Mouse (Mus musculus) forelimb bud, embryonic 11.5 days (tissue): ENCODE measurements around the gene Flt1.

Source experiments
- DNase-seq: peaks from one replicate; pipeline ENCODE4 v3.0.0-alpha.2; 2012; ENCODE audit warnings: low read depth, low spot score

Flt1 gene

DNA sequence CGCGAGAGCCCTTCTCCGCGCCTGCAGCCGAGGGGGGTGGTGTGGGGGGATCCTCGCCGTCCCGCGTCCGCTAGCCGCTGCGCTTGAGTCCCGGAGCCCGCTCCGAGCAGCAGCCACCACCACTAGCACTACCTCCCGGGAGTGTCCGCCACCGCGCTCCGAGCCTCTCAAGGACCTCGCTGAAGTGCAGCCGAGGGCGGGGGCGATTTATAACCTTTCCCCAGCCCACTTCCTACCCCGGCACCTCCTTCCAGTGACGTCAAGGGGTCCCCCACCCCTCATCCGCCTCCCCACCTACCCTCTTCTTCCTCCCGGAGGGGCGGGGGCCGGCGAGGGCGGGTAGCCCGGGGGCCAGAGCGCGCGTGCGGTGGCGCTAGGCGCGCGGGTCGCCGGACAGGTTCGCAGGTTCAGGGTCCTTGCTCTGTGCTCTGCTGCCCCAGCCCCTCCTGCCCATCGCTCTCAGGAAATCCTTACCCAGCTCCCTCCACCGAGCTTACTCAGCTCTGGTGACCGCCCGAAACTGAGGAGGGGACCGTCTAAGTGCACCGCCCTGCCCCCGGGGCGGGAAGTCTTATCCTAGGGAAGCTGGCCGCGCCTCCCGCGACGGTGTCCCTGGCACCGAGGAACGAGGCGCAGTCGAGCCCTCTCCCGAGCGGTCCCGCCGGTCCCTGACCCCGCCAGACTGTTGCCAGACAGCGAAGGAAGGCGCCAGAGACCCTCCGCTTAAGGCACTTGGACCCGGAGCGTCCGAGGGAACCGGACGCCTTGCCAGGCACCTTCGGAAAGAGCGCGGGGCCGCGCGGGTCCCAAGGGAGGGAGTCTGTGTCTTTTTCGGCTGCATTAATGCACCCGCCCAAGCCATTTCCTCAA lies at the start of gene Flt1:
Flt1 (minus strand) TSS at position 181 of the 870 bp plus-strand sequence.
- no peak for DNase-seq

DNA sequence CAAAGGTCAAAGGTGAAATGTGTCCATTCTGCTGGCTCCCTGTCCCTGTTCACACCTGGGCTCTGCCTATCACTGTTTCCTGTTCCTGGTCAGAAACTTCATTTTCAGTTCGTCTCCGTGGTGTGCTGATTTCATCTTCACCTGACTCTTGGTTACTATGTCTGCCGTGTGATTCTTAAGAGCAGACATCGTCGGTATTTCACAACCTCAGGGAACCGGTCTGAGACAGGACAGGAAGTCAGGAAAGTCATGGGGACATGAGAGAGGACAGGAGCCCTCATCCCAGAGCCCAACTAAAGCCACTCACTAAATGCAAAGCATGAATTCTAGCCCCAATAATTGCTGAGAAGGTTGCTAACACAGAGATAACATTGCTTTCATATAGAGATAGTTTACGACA lies 49.4 kb upstream of the Flt1 start:
- no peak for DNase-seq

GRCm38 (mm10) chr5:147769918-147770317 lies 44.1 kb upstream of the Flt1 start:
- no peak for DNase-seq

DNA sequence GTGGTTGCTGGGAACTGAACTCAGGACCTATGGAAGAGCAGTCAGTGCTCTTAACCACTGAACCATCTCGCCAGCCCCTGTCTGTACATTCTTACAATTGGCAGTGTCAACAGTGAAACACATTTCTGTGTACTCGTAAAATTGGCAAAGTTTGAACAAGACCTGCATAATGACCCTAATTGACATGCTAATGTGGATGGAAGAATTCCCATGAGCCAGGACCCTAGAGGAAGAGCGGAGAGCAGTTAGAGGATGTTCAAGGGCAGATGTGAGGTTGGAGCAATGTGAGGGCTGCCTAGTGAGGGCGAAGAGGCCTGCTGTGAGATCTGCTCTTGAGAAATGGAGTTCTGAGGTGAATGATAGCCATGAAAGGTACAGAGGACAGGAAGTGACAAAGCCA lies 38.2 kb upstream of the Flt1 start:
- no peak for DNase-seq

GRCm38 (mm10) chr5:147761984-147762383 lies 36.2 kb upstream of the Flt1 start:
- DNase-seq = no peak

DNA sequence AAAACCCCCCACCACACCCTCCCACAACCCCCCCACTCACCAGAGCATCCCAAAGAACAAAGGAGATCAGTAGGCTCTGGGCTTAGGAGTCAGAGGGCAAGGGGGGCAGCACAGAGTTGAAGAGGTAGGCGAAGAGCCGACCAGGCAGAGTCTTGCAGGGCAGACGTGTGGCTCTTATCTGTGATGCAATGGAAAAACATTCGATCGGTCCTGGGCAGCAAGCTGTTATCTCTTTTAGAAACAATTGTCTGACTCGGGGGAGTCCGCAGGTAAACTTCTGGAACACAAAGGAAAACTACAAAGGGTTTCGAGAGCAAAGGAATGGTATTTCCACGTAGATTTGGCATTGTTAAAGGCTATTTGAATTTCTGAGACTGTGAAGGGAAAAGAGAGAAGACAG lies 35.5 kb upstream of the Flt1 start:
- DNase-seq = no peak

DNA sequence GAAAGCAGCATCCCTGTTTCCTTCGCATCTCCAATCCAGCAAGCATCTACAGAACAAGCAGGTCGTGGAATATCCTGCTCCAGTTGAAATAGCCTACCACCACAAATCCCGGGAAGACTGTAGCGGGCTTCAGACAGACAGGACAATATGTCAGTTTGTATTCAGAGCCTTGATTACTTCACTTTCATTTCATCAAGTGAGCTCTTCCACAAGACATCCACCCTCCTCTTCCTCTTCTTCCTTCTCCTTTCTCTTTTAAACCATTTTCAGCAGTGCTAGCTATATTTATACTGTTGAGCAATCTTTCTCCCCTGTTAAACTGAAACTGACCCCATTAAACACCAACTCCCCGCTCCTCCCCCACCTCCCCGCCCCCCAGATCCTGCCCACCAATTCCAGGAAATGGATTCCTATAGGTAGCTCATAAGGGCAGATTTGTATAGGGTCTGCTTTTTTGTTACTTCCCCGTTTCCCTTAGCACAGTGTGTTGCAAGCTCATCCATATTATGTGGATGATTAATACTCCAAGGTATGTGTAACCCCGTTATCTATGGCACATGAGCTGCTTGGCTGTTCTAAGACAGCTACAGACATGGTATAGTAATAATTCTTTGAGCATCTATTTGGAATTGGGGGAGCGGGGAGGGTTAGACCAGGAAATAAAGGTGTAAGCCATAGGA lies 33.0 kb upstream of the Flt1 start:
- DNase-seq = no peak

DNA sequence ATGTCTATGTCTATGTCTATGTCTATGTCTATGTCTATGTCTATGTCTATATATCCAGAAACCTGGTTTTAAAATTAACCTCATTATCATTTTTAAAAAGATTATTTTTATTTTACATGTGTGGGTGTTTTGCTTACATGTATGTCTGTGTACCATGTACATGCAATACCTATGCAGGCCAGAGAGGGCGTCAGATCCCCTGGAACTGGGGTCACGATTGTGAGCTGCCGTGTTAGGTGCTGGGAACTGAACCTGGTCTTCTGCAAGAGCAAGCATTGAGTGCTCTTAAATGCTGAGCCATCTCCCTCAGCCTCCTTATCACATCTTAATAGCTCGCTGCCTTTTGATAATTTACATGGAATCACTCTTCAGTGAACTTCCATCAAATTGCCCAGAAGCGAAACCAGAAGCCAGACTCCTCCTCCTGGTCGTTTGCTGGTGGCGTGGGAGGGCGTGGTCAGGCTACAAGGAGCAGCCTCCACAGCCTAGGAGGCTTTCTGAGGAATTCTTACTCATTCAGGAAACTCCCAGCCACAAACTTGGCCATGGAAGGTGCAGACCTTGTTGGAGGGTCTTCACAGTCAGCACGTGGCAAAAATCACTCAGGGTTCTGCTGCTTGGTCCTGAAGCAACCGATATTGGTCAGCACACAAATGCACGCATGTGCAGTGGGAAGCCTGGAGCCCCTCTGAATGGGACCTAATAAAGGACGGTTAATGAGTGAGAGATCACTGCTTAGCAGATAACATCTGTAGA lies 32.2 kb upstream of the Flt1 start:
- no peak for DNase-seq

- no peak for DNase-seq
Observed at GRCm38 (mm10) chr5:147752914-147753341, 27.1 kb upstream of the Flt1 start.

- DNase-seq = peak; percentile 33
Observed at GRCm38 (mm10) chr5:147751673-147752130, 25.9 kb upstream of the Flt1 start.

- no peak for DNase-seq
Observed at GRCm38 (mm10) chr5:147749972-147750371, 24.2 kb upstream of the Flt1 start.

DNA sequence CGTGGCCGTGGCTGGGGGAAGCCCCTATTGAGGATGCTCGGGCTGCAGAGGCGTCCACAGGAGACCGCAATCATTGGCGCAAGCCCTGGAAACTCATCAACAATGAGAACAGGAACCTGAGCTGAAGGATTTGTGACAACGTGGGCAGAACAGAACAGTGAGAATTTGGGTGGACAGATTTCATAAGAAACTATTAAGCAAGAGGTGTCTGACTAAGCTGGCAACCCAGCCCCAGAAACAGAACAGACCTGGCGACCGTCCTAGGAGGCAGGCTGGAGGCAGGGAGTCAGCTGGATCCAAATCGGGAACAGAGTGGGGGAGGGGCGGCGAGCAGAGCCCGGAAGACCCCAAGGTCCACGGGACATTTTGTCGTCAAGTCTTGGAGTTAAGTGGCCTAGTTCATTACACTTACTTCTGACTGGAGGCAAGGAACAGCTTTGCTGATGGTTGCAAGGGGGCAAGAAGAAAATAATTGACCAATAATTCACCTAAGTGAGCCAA lies 22.3 kb upstream of the Flt1 start:
- no peak for DNase-seq

DNA sequence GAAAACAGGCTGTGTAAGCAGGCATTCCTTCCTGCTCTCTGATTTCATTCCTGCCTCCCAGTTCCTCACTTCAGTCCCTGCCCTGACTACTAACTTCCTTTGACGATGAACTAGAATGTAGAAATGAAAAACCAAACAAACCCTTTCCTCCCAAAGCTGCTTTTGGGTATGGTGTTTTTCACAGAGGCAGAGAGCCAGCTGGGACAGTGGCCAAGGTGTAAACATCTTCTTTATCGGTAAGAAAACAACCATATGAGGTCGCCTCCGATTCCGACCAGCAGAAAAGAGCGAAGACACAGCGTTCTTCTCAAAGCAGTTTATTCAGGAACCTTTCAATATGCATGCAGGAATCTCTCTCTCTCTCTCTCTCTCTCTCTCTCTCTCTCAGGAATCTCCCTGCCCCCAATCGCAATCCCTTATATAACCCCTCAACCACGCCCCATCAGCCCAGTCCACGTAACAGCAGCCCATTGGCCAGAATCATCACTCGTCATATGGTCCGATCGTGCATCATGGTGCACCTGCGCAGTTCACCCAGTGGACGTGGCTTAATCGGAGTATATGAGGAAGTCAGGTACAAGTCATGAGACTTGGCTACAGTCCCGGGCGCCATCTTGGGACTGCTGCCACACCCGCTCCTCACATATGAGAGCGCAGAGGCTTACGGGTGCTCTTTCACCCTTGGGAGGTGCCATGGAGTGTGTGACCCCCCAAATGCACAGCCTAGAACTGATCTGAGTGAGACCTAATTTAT lies 19.3 kb upstream of the Flt1 start:
- no peak for DNase-seq

- no peak for DNase-seq
Observed at GRCm38 (mm10) chr5:147742468-147743111, 16.8 kb upstream of the Flt1 start.

- no peak for DNase-seq
Observed at GRCm38 (mm10) chr5:147736766-147737280, 11.0 kb upstream of the Flt1 start.

DNA sequence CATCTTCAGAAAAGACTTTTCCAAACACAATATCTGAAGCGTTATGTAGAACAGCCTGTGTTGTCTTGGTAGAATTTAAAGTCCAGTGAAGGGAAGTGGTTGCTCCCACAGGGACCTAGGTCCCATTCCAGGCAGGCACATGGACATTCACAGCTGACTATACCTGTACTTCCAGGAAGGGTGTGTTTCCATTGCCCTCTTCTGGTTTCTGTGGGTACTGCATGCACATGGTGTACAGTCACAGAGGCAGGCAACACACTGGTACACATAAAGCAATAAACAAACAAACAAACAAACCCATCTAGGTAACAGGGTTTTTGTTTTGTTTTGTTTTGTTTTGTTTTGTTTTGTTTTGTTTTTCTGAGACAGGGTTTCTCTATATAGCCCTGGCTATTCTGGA lies 7.9 kb upstream of the Flt1 start:
- no peak for DNase-seq

DNA sequence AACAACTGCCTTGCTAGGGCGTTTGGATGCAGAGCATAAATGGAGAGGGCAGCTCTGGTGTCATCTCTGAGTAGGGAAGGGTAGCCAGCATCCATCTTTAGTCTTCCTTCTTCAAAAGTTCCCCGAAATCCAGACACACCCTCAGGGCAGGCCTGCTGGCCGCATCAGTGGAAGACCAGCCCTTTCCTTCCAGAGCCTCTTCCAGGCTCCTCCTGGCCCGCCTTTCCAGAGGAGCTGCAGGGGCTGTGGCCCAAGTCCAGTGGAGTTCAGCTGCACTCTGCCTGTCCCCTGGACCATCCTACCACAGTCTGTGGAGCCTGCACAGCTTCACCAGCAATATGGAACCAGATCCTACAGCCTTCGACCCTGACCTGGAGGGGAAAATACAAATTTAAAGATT lies 7.1 kb upstream of the Flt1 start:
- no peak for DNase-seq

DNA sequence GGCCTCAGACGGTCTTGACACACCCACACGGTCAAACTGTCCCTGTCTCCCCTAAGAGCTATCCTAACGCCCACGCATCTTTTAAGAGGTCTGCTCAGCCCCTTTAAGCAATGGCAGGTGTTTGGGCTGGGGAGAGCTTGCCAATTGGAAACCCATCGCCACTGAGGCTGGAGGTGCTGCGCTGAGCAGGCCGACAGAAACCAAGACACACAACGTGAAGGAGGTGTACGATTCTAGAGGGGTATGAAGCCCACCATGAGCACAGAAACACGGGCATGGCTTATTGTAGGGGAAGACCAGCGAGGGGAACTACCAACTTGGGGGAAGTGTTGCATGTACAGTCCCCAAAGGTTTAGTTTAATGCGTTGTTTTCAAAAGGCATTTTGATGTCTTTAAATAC lies 1.7 kb upstream of the Flt1 start:
- DNase-seq = no peak

DNA sequence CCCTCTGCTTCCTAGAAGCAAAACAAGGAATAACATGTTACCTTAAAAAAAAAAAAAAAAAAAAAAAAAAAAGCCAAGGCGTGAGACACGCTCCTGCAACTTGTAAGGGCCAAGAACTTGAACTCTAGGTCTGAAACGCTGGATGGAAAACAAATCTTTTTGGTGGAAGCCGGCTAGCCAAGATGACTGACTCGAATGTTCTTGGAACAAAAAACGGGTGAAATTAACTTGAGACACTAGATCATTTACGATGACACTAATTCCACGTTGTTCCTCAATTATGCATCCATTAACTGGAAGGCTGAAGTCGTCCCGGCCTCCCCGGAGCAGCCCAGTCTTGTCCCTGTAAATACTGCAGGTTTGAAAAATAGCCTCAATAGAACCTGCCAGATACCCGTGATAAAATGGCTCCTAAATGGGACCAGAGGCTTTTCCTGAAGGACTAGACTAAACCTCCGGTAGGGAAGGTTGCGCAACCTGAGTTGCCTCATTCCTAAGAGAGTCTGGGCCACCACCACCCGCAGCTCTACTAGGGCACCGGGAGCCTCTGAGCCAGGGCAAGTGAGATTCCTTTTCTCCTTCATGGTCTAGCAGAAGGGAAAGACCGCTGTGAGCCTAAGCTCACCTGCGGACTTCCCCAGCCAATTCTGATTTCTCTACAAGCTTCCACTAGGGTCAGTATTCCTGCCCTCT lies 1.0 kb upstream of the Flt1 start:
- no peak for DNase-seq
